Mouse (Mus musculus): Measurements from ENCODE around the gene Gatd1. TPM values are rescaled to one million over a fixed set of nuclear protein-coding genes. Genes with fewer than 3 reads are reported as not detected.

Gene Gatd1
- polyA plus RNA-seq, 1 experiment from 2014 or later, result 13.5 TPM

DNA sequence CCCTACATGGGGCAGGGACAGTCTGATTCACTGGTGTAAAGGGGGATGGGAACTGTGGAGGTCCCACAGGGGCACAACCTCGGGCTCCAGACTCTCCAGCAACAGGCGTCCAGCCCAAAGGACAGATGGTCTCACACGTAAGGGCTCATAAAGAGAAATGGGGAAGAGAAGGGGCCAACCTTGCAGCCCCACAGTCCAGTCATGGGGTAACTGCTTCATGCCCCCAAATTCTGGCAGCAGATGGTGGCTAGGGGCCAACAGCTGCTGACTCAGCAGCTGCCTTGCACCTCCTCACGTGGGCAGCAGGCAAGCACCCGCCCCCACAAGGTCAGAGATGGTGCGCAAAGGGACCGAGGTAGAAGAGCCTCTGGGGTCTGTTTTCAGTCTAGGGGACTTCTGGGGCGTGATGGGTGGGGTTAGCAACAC is 18.3 kb upstream of the Gatd1 start:
- Histone ChIP-seq H3K27me3 (ENCODE audit: control insufficient read depth, insufficient read depth, low read depth, low read length) (no peaks in the 10 kb centered on the region), H3K9ac (ENCODE audit: low read depth, low read length) (no peak overlapping the region), H3K27ac (ENCODE audit: low read length) (no peak overlapping the region), H3K4me3 (ENCODE audit: low read depth, low read length) (no peak overlapping the region), H3K36me3 (ENCODE audit: control insufficient read depth, insufficient read depth) (peaks cover 4% of the 10 kb centered on the region; the same call in 1 of the 2 replicates), H3K9me3 (replicated peaks; ENCODE audit: control insufficient read depth, low read length) (no peaks in the 10 kb centered on the region), H3K4me2 (ENCODE audit: low read depth, low read length) (no peak overlapping the region), H3K4me1 (ENCODE audit: control insufficient read depth, low read depth, low read length) (peaks cover 40% of the 10 kb centered on the region)
- 64% methylated on average over 8 of the region's 8 CpGs for WGBS (ENCODE audit: insufficient replicate concordance)
- ATAC-seq (ENCODE audit: low read depth), result no peak

GRCm38 (mm10) chr7:141431434-141432185 is 17.7 kb upstream of the Gatd1 start:
- Histone ChIP-seq H3K9me3 (replicated peaks; ENCODE audit: control insufficient read depth, low read length) (no peaks in the 10 kb centered on the region), H3K36me3 (ENCODE audit: control insufficient read depth, insufficient read depth) (peaks cover 4% of the 10 kb centered on the region; the same call in 1 of the 2 replicates), H3K27me3 (ENCODE audit: control insufficient read depth, insufficient read depth, low read depth, low read length) (no peaks in the 10 kb centered on the region), H3K4me3 (ENCODE audit: low read depth, low read length) (no peak overlapping the region), H3K9ac (ENCODE audit: low read depth, low read length) (no peak overlapping the region), H3K27ac (ENCODE audit: low read length) (no peak overlapping the region), H3K4me2 (ENCODE audit: low read depth, low read length) (no peak overlapping the region), H3K4me1 (ENCODE audit: control insufficient read depth, low read depth, low read length) (peaks cover 40% of the 10 kb centered on the region)
- ATAC-seq (ENCODE audit: low read depth), result no peak
- 82% methylated on average over 19 of the region's 19 CpGs for WGBS (ENCODE audit: insufficient replicate concordance)

DNA sequence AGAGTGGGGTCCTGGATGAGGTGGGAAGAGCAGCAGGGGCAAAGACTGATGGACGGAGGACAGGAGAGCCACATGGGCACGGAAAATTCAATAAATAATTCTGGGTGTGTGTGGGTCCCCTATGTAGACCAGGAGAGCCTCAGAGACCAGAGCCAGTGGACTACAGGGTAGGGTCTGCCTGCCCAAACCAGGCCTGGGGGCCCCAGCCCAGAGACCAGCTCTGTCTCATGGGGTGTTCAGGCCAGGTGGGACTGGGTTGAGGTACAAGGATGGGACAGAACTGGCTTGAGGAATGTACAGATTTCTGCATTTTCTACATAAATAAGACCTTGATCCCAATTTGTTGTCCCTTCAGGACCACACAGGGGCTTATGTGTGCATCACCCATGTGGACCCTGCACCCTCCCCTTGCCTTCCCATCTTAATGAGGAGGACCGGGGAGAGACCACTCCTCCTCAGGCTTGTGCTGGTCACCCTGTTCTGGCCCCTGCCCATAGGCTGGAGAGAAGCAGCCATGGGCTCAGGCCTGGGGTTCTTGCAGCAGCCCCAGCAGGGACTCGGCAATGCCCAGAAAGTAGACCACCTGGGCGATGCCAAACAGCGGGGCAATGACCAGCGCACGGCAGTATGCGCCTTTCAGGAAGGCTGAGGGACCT is 16.8 kb upstream of the Gatd1 start:
- H3K36me3 ChIP-seq (ENCODE audit: control insufficient read depth, insufficient read depth), result peaks cover 4% of the 10 kb centered on the region; the same call in 1 of the 2 replicates
- H3K9ac ChIP-seq (ENCODE audit: low read depth, low read length), result no peak overlapping the region
- no peaks in the 10 kb centered on the region for H3K27me3 ChIP-seq (ENCODE audit: control insufficient read depth, insufficient read depth, low read depth, low read length)
- H3K27ac ChIP-seq (ENCODE audit: low read length), result no peak overlapping the region
- H3K4me1 ChIP-seq (ENCODE audit: control insufficient read depth, low read depth, low read length), result peaks cover 32% of the 10 kb centered on the region
- no peak overlapping the region for H3K4me2 ChIP-seq (ENCODE audit: low read depth, low read length)
- 90% methylated on average over 9 of the region's 9 CpGs for WGBS (ENCODE audit: insufficient replicate concordance)
- H3K4me3 ChIP-seq (ENCODE audit: low read depth, low read length), result no peak overlapping the region
- no peak for ATAC-seq (ENCODE audit: low read depth)
- no peaks in the 10 kb centered on the region for H3K9me3 ChIP-seq (replicated peaks; ENCODE audit: control insufficient read depth, low read length)

- H3K9ac ChIP-seq (ENCODE audit: low read depth, low read length), result no peak overlapping the region
- H3K4me1 ChIP-seq (ENCODE audit: control insufficient read depth, low read depth, low read length), result peaks cover 26% of the 10 kb centered on the region
- 60% methylated on average over 9 of the region's 9 CpGs for WGBS (ENCODE audit: insufficient replicate concordance)
- H3K27ac ChIP-seq (ENCODE audit: low read length), result no peak overlapping the region
- H3K4me2 ChIP-seq (ENCODE audit: low read depth, low read length), result no peak overlapping the region
- ATAC-seq (ENCODE audit: low read depth), result no peak
- no peaks in the 10 kb centered on the region for H3K9me3 ChIP-seq (replicated peaks; ENCODE audit: control insufficient read depth, low read length)
- H3K27me3 ChIP-seq (ENCODE audit: control insufficient read depth, insufficient read depth, low read depth, low read length), result no peaks in the 10 kb centered on the region
- peaks cover 4% of the 10 kb centered on the region; the same call in 1 of the 2 replicates for H3K36me3 ChIP-seq (ENCODE audit: control insufficient read depth, insufficient read depth)
- H3K4me3 ChIP-seq (ENCODE audit: low read depth, low read length), result no peak overlapping the region
These were observed 16.1 kb upstream of the Gatd1 start for GRCm38 (mm10) chr7:141429840-141430584.

- H3K4me2 ChIP-seq (ENCODE audit: low read depth, low read length), result no peak within 1 kb of the TSS
- no peak within 1 kb of the TSS for H3K4me3 ChIP-seq (ENCODE audit: low read depth, low read length)
- peaks cover 4% of the 10 kb centered on the region; the same call in 1 of the 2 replicates for H3K36me3 ChIP-seq (ENCODE audit: control insufficient read depth, insufficient read depth)
- ATAC-seq (ENCODE audit: low read depth), result peak; percentile 58
- H3K4me1 ChIP-seq (ENCODE audit: control insufficient read depth, low read depth, low read length), result peaks cover 19% of the 10 kb centered on the region
- H3K27ac ChIP-seq (ENCODE audit: low read length), result no peak within 1 kb of the TSS
- no peak within 1 kb of the TSS for H3K9ac ChIP-seq (ENCODE audit: low read depth, low read length)
- 14% methylated on average over 19 of the region's 19 CpGs for WGBS (ENCODE audit: insufficient replicate concordance)
- H3K27me3 ChIP-seq (ENCODE audit: control insufficient read depth, insufficient read depth, low read depth, low read length), result no peaks in the 10 kb centered on the region
- H3K9me3 ChIP-seq (replicated peaks; ENCODE audit: control insufficient read depth, low read length), result no peaks in the 10 kb centered on the region
These were observed 15.4 kb upstream of the Gatd1 start, which contains the start of gene Cend1 for GRCm38 (mm10) chr7:141429310-141429709. Gene Cend1 (minus strand): TSS chr7:141429491.

- peaks cover 13% of the 10 kb centered on the region for H3K4me1 ChIP-seq (ENCODE audit: control insufficient read depth, low read depth, low read length)
- H3K9me3 ChIP-seq (replicated peaks; ENCODE audit: control insufficient read depth, low read length), result no peaks in the 10 kb centered on the region
- no peak overlapping the region for H3K4me2 ChIP-seq (ENCODE audit: low read depth, low read length)
- WGBS (ENCODE audit: insufficient replicate concordance), result 57% methylated on average over 5 of the region's 5 CpGs
- no peak overlapping the region for H3K27ac ChIP-seq (ENCODE audit: low read length)
- peaks cover 4% of the 10 kb centered on the region; the same call in 1 of the 2 replicates for H3K36me3 ChIP-seq (ENCODE audit: control insufficient read depth, insufficient read depth)
- H3K27me3 ChIP-seq (ENCODE audit: control insufficient read depth, insufficient read depth, low read depth, low read length), result no peaks in the 10 kb centered on the region
- H3K4me3 ChIP-seq (ENCODE audit: low read depth, low read length), result no peak overlapping the region
- H3K9ac ChIP-seq (ENCODE audit: low read depth, low read length), result no peak overlapping the region
- no peak for ATAC-seq (ENCODE audit: low read depth)
These were observed 14.8 kb upstream of the Gatd1 start for GRCm38 (mm10) chr7:141428701-141429100.

DNA sequence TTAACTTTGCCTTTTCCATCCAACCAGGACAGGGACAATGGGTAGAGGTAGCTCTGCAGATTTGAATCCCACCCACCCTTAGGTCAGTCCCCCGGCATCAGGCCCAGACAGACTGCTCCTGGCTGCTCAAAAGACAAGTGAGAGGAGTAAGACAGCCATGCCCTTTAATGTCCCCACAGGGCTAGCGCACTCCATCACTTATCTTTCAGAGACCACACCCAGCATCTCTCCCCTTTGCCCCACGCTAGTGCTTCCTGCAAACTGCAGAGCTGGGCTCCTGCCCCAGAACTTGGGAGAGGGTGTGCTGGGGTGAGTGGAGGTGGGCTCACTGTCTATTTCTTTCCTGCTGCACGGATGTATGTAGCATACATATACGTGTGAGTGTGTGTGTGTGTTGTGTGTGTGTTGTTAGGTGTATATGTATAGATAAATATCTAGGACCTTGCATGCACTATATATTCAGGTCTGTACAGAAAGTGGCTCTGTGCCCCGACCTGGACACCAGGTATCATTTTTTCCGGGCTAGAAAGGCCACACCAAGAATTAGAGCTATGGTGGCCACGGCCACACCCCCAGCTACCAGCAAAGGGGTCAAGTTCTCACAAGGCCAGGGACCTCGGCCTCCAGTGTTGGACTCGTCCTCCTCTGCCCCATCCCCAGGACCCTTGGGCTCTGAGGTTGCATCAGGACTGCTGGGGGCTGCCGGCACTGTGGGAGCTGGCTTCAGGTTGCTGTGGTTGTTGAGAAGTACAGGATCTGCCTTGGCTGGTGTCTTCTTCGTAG is 13.2 kb upstream of the Gatd1 start:
- Histone ChIP-seq H3K27ac (ENCODE audit: low read length) (no peak overlapping the region), H3K27me3 (ENCODE audit: control insufficient read depth, insufficient read depth, low read depth, low read length) (no peaks in the 10 kb centered on the region), H3K9ac (ENCODE audit: low read depth, low read length) (no peak overlapping the region), H3K36me3 (ENCODE audit: control insufficient read depth, insufficient read depth) (peaks cover 4% of the 10 kb centered on the region; the same call in 1 of the 2 replicates), H3K4me2 (ENCODE audit: low read depth, low read length) (no peak overlapping the region), H3K9me3 (replicated peaks; ENCODE audit: control insufficient read depth, low read length) (no peaks in the 10 kb centered on the region), H3K4me1 (ENCODE audit: control insufficient read depth, low read depth, low read length) (peaks cover 9% of the 10 kb centered on the region), H3K4me3 (ENCODE audit: low read depth, low read length) (no peak overlapping the region)
- no peak for ATAC-seq (ENCODE audit: low read depth)
- WGBS (ENCODE audit: insufficient replicate concordance), result 57% methylated on average over 12 of the region's 12 CpGs

GRCm38 (mm10) chr7:141423811-141424210 is 9.9 kb upstream of the Gatd1 start:
- Histone ChIP-seq H3K27me3 (ENCODE audit: control insufficient read depth, insufficient read depth, low read depth, low read length) (no peaks in the 10 kb centered on the region), H3K36me3 (ENCODE audit: control insufficient read depth, insufficient read depth) (no peaks in the 10 kb centered on the region), H3K4me1 (ENCODE audit: control insufficient read depth, low read depth, low read length) (peaks cover 6% of the 10 kb centered on the region), H3K27ac (ENCODE audit: low read length) (no peak overlapping the region), H3K4me3 (ENCODE audit: low read depth, low read length) (no peak overlapping the region), H3K9me3 (replicated peaks; ENCODE audit: control insufficient read depth, low read length) (no peaks in the 10 kb centered on the region), H3K9ac (ENCODE audit: low read depth, low read length) (no peak overlapping the region), H3K4me2 (ENCODE audit: low read depth, low read length) (no peak overlapping the region)
- WGBS (ENCODE audit: insufficient replicate concordance), result 56% methylated on average over 4 of the region's 4 CpGs
- ATAC-seq (ENCODE audit: low read depth), result no peak
